Mouse (Mus musculus): Measurements from ENCODE around the gene Fndc1. TPM values are rescaled to one million over a fixed set of nuclear protein-coding genes. Genes with fewer than 3 reads are reported as not detected.

Fndc1 gene
- polyA plus RNA-seq (2011; ENCODE audit: insufficient read depth, insufficient read length, low replicate concordance, missing spikeins), result 0.25 and 0.38 TPM in 2 replicates

- WGBS, result 2% methylated on average over 60 of the region's 60 CpGs
- H3K27ac ChIP-seq (ENCODE audit: control insufficient read depth, insufficient read depth, low read depth, low read length, poor library complexity), result no peak within 1 kb of the TSS
- no peak for TF ChIP-seq POLR2A (IDR thresholded peaks at IDR 0.05; ENCODE audit: borderline replicate concordance, control insufficient read depth, low read depth, low read length)
- peak; percentile 34; the same call in 1 of the 2 replicates for TF ChIP-seq CTCF (IDR thresholded peaks at IDR 0.05; ENCODE audit: control insufficient read depth, insufficient read depth, low read length)
- H3K4me3 ChIP-seq (replicated peaks; ENCODE audit: control insufficient read depth, low read depth, low read length), result no peak within 1 kb of the TSS
- no peaks in the 10 kb centered on the region; the same call in 1 of the 2 replicates for H3K4me1 ChIP-seq (ENCODE audit: control insufficient read depth, insufficient read depth, low read length)
Observed at GRCm38 (mm10) chr17:7826819-7827515, at the start of gene Fndc1. Gene Fndc1 (minus strand): TSS chr17:7827302.

GRCm38 (mm10) chr17:7876541-7876940 is 49.4 kb upstream of the Fndc1 start:
- Histone ChIP-seq H3K27ac (ENCODE audit: control insufficient read depth, insufficient read depth, low read depth, low read length, poor library complexity) (peak overlapping the region; percentile 37), H3K4me3 (replicated peaks; ENCODE audit: control insufficient read depth, low read depth, low read length) (no peak overlapping the region)
- 72% methylated on average over 13 of the region's 13 CpGs for WGBS

GRCm38 (mm10) chr17:7875941-7876461 is 48.9 kb upstream of the Fndc1 start:
- no peak overlapping the region for H3K4me3 ChIP-seq (replicated peaks; ENCODE audit: control insufficient read depth, low read depth, low read length)
- TF ChIP-seq CTCF (IDR thresholded peaks at IDR 0.05; ENCODE audit: control insufficient read depth, insufficient read depth, low read length) (no peak), POLR2A (IDR thresholded peaks at IDR 0.05; ENCODE audit: borderline replicate concordance, control insufficient read depth, low read depth, low read length) (no peak)
- peak overlapping the region; percentile 82; the same call in 1 of the 2 replicates for H3K27ac ChIP-seq (ENCODE audit: control insufficient read depth, insufficient read depth, low read depth, low read length, poor library complexity)
- H3K4me1 ChIP-seq (ENCODE audit: control insufficient read depth, insufficient read depth, low read length), result peaks cover 8% of the 10 kb centered on the region; the same call in 1 of the 2 replicates
- 53% methylated on average over 12 of the region's 12 CpGs for WGBS

More at GRCm38 (mm10) chr17:7876541-7876940, 49.4 kb upstream of the Fndc1 start:
- H3K4me1 ChIP-seq (ENCODE audit: control insufficient read depth, insufficient read depth, low read length), result peaks cover 8% of the 10 kb centered on the region; the same call in 1 of the 2 replicates
- TF ChIP-seq CTCF (IDR thresholded peaks at IDR 0.05; ENCODE audit: control insufficient read depth, insufficient read depth, low read length), result no peak
- TF ChIP-seq POLR2A (IDR thresholded peaks at IDR 0.05; ENCODE audit: borderline replicate concordance, control insufficient read depth, low read depth, low read length), result no peak

- Histone ChIP-seq H3K27ac (ENCODE audit: control insufficient read depth, insufficient read depth, low read depth, low read length, poor library complexity) (peak overlapping the region; percentile 87), H3K4me3 (replicated peaks; ENCODE audit: control insufficient read depth, low read depth, low read length) (no peak overlapping the region), H3K4me1 (ENCODE audit: control insufficient read depth, insufficient read depth, low read length) (peaks cover 8% of the 10 kb centered on the region; the same call in 1 of the 2 replicates)
- 31% methylated on average over 21 of the region's 21 CpGs for WGBS
- TF ChIP-seq CTCF (IDR thresholded peaks at IDR 0.05; ENCODE audit: control insufficient read depth, insufficient read depth, low read length) (no peak), POLR2A (IDR thresholded peaks at IDR 0.05; ENCODE audit: borderline replicate concordance, control insufficient read depth, low read depth, low read length) (no peak)
Observed at GRCm38 (mm10) chr17:7874776-7875531, 47.9 kb upstream of the Fndc1 start.

GRCm38 (mm10) chr17:7873382-7873781 is 46.3 kb upstream of the Fndc1 start:
- Histone ChIP-seq H3K4me3 (replicated peaks; ENCODE audit: control insufficient read depth, low read depth, low read length) (no peak overlapping the region), H3K27ac (ENCODE audit: control insufficient read depth, insufficient read depth, low read depth, low read length, poor library complexity) (no peak overlapping the region), H3K4me1 (ENCODE audit: control insufficient read depth, insufficient read depth, low read length) (peaks cover 7% of the 10 kb centered on the region; the same call in 1 of the 2 replicates)
- TF ChIP-seq POLR2A (IDR thresholded peaks at IDR 0.05; ENCODE audit: borderline replicate concordance, control insufficient read depth, low read depth, low read length), result no peak
- TF ChIP-seq CTCF (IDR thresholded peaks at IDR 0.05; ENCODE audit: control insufficient read depth, insufficient read depth, low read length), result no peak
- 80% methylated on average over 7 of the region's 7 CpGs for WGBS

- 71% methylated on average over 10 of the region's 10 CpGs for WGBS
- TF ChIP-seq POLR2A (IDR thresholded peaks at IDR 0.05; ENCODE audit: borderline replicate concordance, control insufficient read depth, low read depth, low read length) (no peak), CTCF (IDR thresholded peaks at IDR 0.05; ENCODE audit: control insufficient read depth, insufficient read depth, low read length) (no peak)
- H3K4me3 ChIP-seq (replicated peaks; ENCODE audit: control insufficient read depth, low read depth, low read length), result no peak overlapping the region
- H3K4me1 ChIP-seq (ENCODE audit: control insufficient read depth, insufficient read depth, low read length), result peaks cover 5% of the 10 kb centered on the region; the same call in 1 of the 2 replicates
- no peak overlapping the region for H3K27ac ChIP-seq (ENCODE audit: control insufficient read depth, insufficient read depth, low read depth, low read length, poor library complexity)
Observed at GRCm38 (mm10) chr17:7871800-7872199, 44.7 kb upstream of the Fndc1 start.

- H3K27ac ChIP-seq (ENCODE audit: control insufficient read depth, insufficient read depth, low read depth, low read length, poor library complexity), result no peak overlapping the region
- TF ChIP-seq CTCF (IDR thresholded peaks at IDR 0.05; ENCODE audit: control insufficient read depth, insufficient read depth, low read length) (no peak), POLR2A (IDR thresholded peaks at IDR 0.05; ENCODE audit: borderline replicate concordance, control insufficient read depth, low read depth, low read length) (no peak)
- H3K4me1 ChIP-seq (ENCODE audit: control insufficient read depth, insufficient read depth, low read length), result peaks cover 2% of the 10 kb centered on the region; the same call in 1 of the 2 replicates
- WGBS, result 79% methylated on average over 6 of the region's 6 CpGs
- H3K4me3 ChIP-seq (replicated peaks; ENCODE audit: control insufficient read depth, low read depth, low read length), result no peak overlapping the region
Observed at GRCm38 (mm10) chr17:7870862-7871605, 43.9 kb upstream of the Fndc1 start.
